Comparison of ENCODE assay signal across 19 mouse cellular contexts in genomic region chr5:4019377-4019776, GRCm38 (mm10).
DNase-seq lines count a peak whose midpoint lies in the region; ATAC-seq and TF ChIP-seq lines count a peak whose summit lies in the region.
"Had no signal": no experiment of that assay in that cellular context is flagged by ENCODE, and none has a peak within 500 bp of the region (broad histone marks: within the 10 kb centered on the region; RNA-seq: fewer than 3 reads in every experiment).

No protein-coding gene starts in this region.

- peak; percentile 36 for DNase-seq in kidney, adult 18-20 months
- DNase-seq in kidney, postnatal 0 days (ENCODE audit: low spot score) = peak; percentile 17
- DNase-seq in spleen, postnatal 4 days (ENCODE audit: low spot score in 2 of 2) = no peak
- DNase-seq: adrenal gland, postnatal 10 days; cerebellum, adult 2 months; cerebellum, postnatal 25 days; lung, postnatal 4 days; spleen, adult 18-20 months; thymus, postnatal 36 days had no signal

- H3K4me3 ChIP-seq in kidney, embryonic 15.5 days (replicated peaks) = no peak overlapping the region
- no peak overlapping the region for H3K4me3 ChIP-seq in intestine, embryonic 16.5 days (ENCODE audit: low read length)
- H3K4me3 ChIP-seq in kidney, postnatal 0 days (replicated peaks; ENCODE audit: low read depth, low read length) = no peak overlapping the region
- H3K4me3 ChIP-seq in stomach, embryonic 16.5 days (replicated peaks; ENCODE audit: low read length) = no peak overlapping the region
- H3K4me3 ChIP-seq in neural tube, embryonic 15.5 days (replicated peaks) = no peak overlapping the region
- H3K4me3 ChIP-seq: embryonic facial prominence, embryonic 12.5 days; forebrain, embryonic 12.5 days; hindbrain, embryonic 12.5 days had no signal

- ATAC-seq in kidney, embryonic 15.5 days (replicated peaks; ENCODE audit: low FRiP score) = no peak
- peak; percentile 57 for ATAC-seq in intestine, embryonic 16.5 days
- peak; percentile 82 for ATAC-seq in kidney, postnatal 0 days (replicated peaks; ENCODE audit: low FRiP score, low read depth)
- ATAC-seq in stomach, embryonic 16.5 days (ENCODE audit: insufficient read depth, low FRiP score) = 0 out of 2 replicates have a peak, but pooled peaks have one; percentile 17
- ATAC-seq in megakaryocyte-erythroid progenitor cell, adult 5-6 weeks (replicated peaks; ENCODE audit: low FRiP score, low TSS enrichment, poor library complexity, severe bottlenecking) = no peak
- ATAC-seq in neural tube, embryonic 15.5 days (ENCODE audit: low FRiP score) = no peak
- ATAC-seq: midbrain, embryonic 16.5 days had no signal

- no peaks in the 10 kb centered on the region for H3K9me3 ChIP-seq in kidney, embryonic 15.5 days (replicated peaks)
- no peaks in the 10 kb centered on the region for H3K9me3 ChIP-seq in intestine, embryonic 16.5 days (ENCODE audit: control insufficient read depth, low read length)
- H3K9me3 ChIP-seq in kidney, postnatal 0 days (replicated peaks; ENCODE audit: low read length) = no peaks in the 10 kb centered on the region
- H3K9me3 ChIP-seq in stomach, embryonic 16.5 days (replicated peaks; ENCODE audit: control insufficient read depth, low read length) = no peaks in the 10 kb centered on the region
- H3K9me3 ChIP-seq in neural tube, embryonic 15.5 days (replicated peaks) = no peaks in the 10 kb centered on the region
- H3K9me3 ChIP-seq: embryonic facial prominence, embryonic 12.5 days; forebrain, embryonic 12.5 days; hindbrain, embryonic 12.5 days had no signal

- H3K4me2 ChIP-seq in kidney, embryonic 15.5 days = no peak overlapping the region
- no peak overlapping the region for H3K4me2 ChIP-seq in intestine, embryonic 16.5 days (ENCODE audit: low read depth, low read length)
- H3K4me2 ChIP-seq in kidney, postnatal 0 days (ENCODE audit: low read length) = no peak overlapping the region
- H3K4me2 ChIP-seq in stomach, embryonic 16.5 days (ENCODE audit: low read depth, low read length) = no peak overlapping the region
- no peak overlapping the region for H3K4me2 ChIP-seq in neural tube, embryonic 15.5 days
- H3K4me2 ChIP-seq: embryonic facial prominence, embryonic 12.5 days; forebrain, embryonic 12.5 days; hindbrain, embryonic 12.5 days had no signal

- no peaks in the 10 kb centered on the region for H3K27me3 ChIP-seq in kidney, embryonic 15.5 days
- H3K27me3 ChIP-seq in intestine, embryonic 16.5 days (replicated peaks; ENCODE audit: control insufficient read depth, insufficient read depth, low read length) = no peaks in the 10 kb centered on the region
- no peaks in the 10 kb centered on the region for H3K27me3 ChIP-seq in kidney, postnatal 0 days (ENCODE audit: insufficient read depth, low read length)
- no peaks in the 10 kb centered on the region for H3K27me3 ChIP-seq in stomach, embryonic 16.5 days (ENCODE audit: control insufficient read depth, insufficient read depth, low read length)
- H3K27me3 ChIP-seq in neural tube, embryonic 15.5 days (replicated peaks) = no peaks in the 10 kb centered on the region
- H3K27me3 ChIP-seq: embryonic facial prominence, embryonic 12.5 days; forebrain, embryonic 12.5 days; hindbrain, embryonic 12.5 days had no signal

- no peak overlapping the region for H3K27ac ChIP-seq in kidney, embryonic 15.5 days
- peak overlapping the region; percentile 46; the same call in 1 of the 2 replicates for H3K27ac ChIP-seq in intestine, embryonic 16.5 days (ENCODE audit: low read length)
- H3K27ac ChIP-seq in kidney, postnatal 0 days = peak overlapping the region; percentile 44
- H3K27ac ChIP-seq in stomach, embryonic 16.5 days (ENCODE audit: low read length) = no peak overlapping the region
- H3K27ac ChIP-seq in neural tube, embryonic 15.5 days (replicated peaks) = no peak overlapping the region
- H3K27ac ChIP-seq: embryonic facial prominence, embryonic 12.5 days; forebrain, embryonic 12.5 days; hindbrain, embryonic 12.5 days; liver, embryonic 14.5 days had no signal

- peaks cover 11% of the 10 kb centered on the region for H3K4me1 ChIP-seq in kidney, embryonic 15.5 days
- H3K4me1 ChIP-seq in intestine, embryonic 16.5 days (ENCODE audit: control insufficient read depth, insufficient read depth, low read length) = peaks cover 17% of the 10 kb centered on the region
- no peaks in the 10 kb centered on the region for H3K4me1 ChIP-seq in kidney, postnatal 0 days (replicated peaks; ENCODE audit: insufficient read depth, low read length)
- peaks cover 7% of the 10 kb centered on the region; the same call in 1 of the 2 replicates for H3K4me1 ChIP-seq in stomach, embryonic 16.5 days (ENCODE audit: control insufficient read depth, insufficient read depth, low read length)
- peaks cover 4% of the 10 kb centered on the region; the same call in 1 of the 2 replicates for H3K4me1 ChIP-seq in neural tube, embryonic 15.5 days
- H3K4me1 ChIP-seq: forebrain, embryonic 12.5 days; hindbrain, embryonic 12.5 days had no signal

- no peak for TF ChIP-seq CTCF in kidney, postnatal 0 days (IDR thresholded peaks at IDR 0.05; ENCODE audit: low read depth)

- H3K36me3 ChIP-seq in kidney, embryonic 15.5 days = peaks cover 34% of the 10 kb centered on the region
- H3K36me3 ChIP-seq in intestine, embryonic 16.5 days (ENCODE audit: control insufficient read depth, insufficient read depth, low read length) = no peaks in the 10 kb centered on the region
- 0 out of 2 replicates have a peak, but pooled peaks cover 4% of the 10 kb centered on the region for H3K36me3 ChIP-seq in kidney, postnatal 0 days (ENCODE audit: insufficient read depth, low read length)
- H3K36me3 ChIP-seq in stomach, embryonic 16.5 days (ENCODE audit: control insufficient read depth, insufficient read depth, low read length) = peaks cover 6% of the 10 kb centered on the region; the same call in 1 of the 2 replicates
- peaks cover 44% of the 10 kb centered on the region for H3K36me3 ChIP-seq in neural tube, embryonic 15.5 days

- H3K9ac ChIP-seq in kidney, embryonic 15.5 days = no peak overlapping the region
- no peak overlapping the region for H3K9ac ChIP-seq in intestine, embryonic 16.5 days (ENCODE audit: low read depth, low read length)
- no peak overlapping the region for H3K9ac ChIP-seq in kidney, postnatal 0 days (ENCODE audit: low read depth, low read length)
- no peak overlapping the region for H3K9ac ChIP-seq in stomach, embryonic 16.5 days (ENCODE audit: low read length)
- H3K9ac ChIP-seq in neural tube, embryonic 15.5 days (replicated peaks) = no peak overlapping the region
- H3K9ac ChIP-seq: embryonic facial prominence, embryonic 12.5 days; forebrain, embryonic 12.5 days; hindbrain, embryonic 12.5 days; liver, embryonic 14.5 days had no signal

- 89% methylated on average over 4 of the region's 4 CpGs for WGBS in kidney, embryonic 15.5 days
- 76% methylated on average over 4 of the region's 4 CpGs for WGBS in intestine, embryonic 16.5 days
- WGBS in kidney, postnatal 0 days = 84% methylated on average over 4 of the region's 4 CpGs
- 78% methylated on average over 4 of the region's 4 CpGs for WGBS in stomach, embryonic 16.5 days
- 92% methylated on average over 4 of the region's 4 CpGs for WGBS in neural tube, embryonic 15.5 days

Comparison
In these comparisons a context has a peak if more than half of its experiments do, and no peak if none do; other contexts are left out.
1. ATAC-seq: peak in intestine, embryonic 16.5 days (single experiment), kidney, postnatal 0 days (single experiment) and stomach, embryonic 16.5 days (single experiment); none in kidney, embryonic 15.5 days (single experiment), megakaryocyte-erythroid progenitor cell, adult 5-6 weeks (single experiment) and neural tube, embryonic 15.5 days (single experiment).
2. H3K27ac ChIP-seq: peak in intestine, embryonic 16.5 days (single experiment) and kidney, postnatal 0 days (single experiment); none in kidney, embryonic 15.5 days (single experiment), stomach, embryonic 16.5 days (single experiment) and neural tube, embryonic 15.5 days (single experiment).
3. DNase-seq: peak in kidney, adult 18-20 months (single experiment) and kidney, postnatal 0 days (single experiment); none in spleen, postnatal 4 days (0 of 2).